Mouse (Mus musculus): ENCODE data around the gene Klhl3. TPM values are rescaled to one million over a fixed set of nuclear protein-coding genes. Genes with fewer than 3 reads are reported as not detected.

Klhl3 gene
- polyA plus RNA-seq, 1 experiment from 2014 or later: 3.2 TPM

- WGBS: 65% methylated on average over 14 of the region's 14 CpGs
- peak; percentile 77 for DNase-seq (ENCODE audit: low spot score)
Measured at GRCm38 (mm10) chr13:58012067-58012925, 101.1 kb downstream of the Klhl3 start.

GRCm38 (mm10) chr13:58011526-58011925 lies 101.9 kb downstream of the Klhl3 start:
- WGBS: 82% methylated on average over 2 of the region's 2 CpGs
- no peaks in the 10 kb centered on the region for H3K9me3 ChIP-seq (ENCODE audit: control insufficient read depth, low read length)
- no peak overlapping the region for H3K27ac ChIP-seq (replicated peaks; ENCODE audit: low read depth, low read length)
- no peak overlapping the region for H3K4me2 ChIP-seq (ENCODE audit: low read depth, low read length)
- H3K4me3 ChIP-seq (ENCODE audit: low read depth, low read length): no peak overlapping the region
- H3K9ac ChIP-seq (ENCODE audit: low read depth, low read length): no peak overlapping the region
- H3K4me1 ChIP-seq (ENCODE audit: control insufficient read depth, insufficient read depth, low read length): no peaks in the 10 kb centered on the region
- DNase-seq (ENCODE audit: low spot score): no peak
- H3K27me3 ChIP-seq (replicated peaks; ENCODE audit: control insufficient read depth, insufficient read depth, low read length): no peaks in the 10 kb centered on the region
- no peaks in the 10 kb centered on the region for H3K36me3 ChIP-seq (ENCODE audit: control insufficient read depth, insufficient read depth, low read length)
- ATAC-seq (ENCODE audit: low read depth): no peak

More at GRCm38 (mm10) chr13:58012067-58012925, 101.1 kb downstream of the Klhl3 start:
- Histone ChIP-seq H3K36me3 (ENCODE audit: control insufficient read depth, insufficient read depth, low read length) (no peaks in the 10 kb centered on the region), H3K4me3 (ENCODE audit: low read depth, low read length) (no peak overlapping the region), H3K27me3 (replicated peaks; ENCODE audit: control insufficient read depth, insufficient read depth, low read length) (no peaks in the 10 kb centered on the region), H3K4me1 (ENCODE audit: control insufficient read depth, insufficient read depth, low read length) (no peaks in the 10 kb centered on the region), H3K9me3 (ENCODE audit: control insufficient read depth, low read length) (no peaks in the 10 kb centered on the region), H3K9ac (ENCODE audit: low read depth, low read length) (no peak overlapping the region), H3K4me2 (ENCODE audit: low read depth, low read length) (no peak overlapping the region), H3K27ac (replicated peaks; ENCODE audit: low read depth, low read length) (no peak overlapping the region)
- peak; percentile 56 for ATAC-seq (ENCODE audit: low read depth)

- no peaks in the 10 kb centered on the region for H3K27me3 ChIP-seq (replicated peaks; ENCODE audit: control insufficient read depth, insufficient read depth, low read length)
- no peaks in the 10 kb centered on the region for H3K36me3 ChIP-seq (ENCODE audit: control insufficient read depth, insufficient read depth, low read length)
- no peaks in the 10 kb centered on the region for H3K9me3 ChIP-seq (ENCODE audit: control insufficient read depth, low read length)
- H3K4me3 ChIP-seq (ENCODE audit: low read depth, low read length): no peak overlapping the region
- no peak overlapping the region for H3K27ac ChIP-seq (replicated peaks; ENCODE audit: low read depth, low read length)
- DNase-seq (ENCODE audit: low spot score) (no peak), ATAC-seq (ENCODE audit: low read depth) (no peak)
- no peak overlapping the region for H3K4me2 ChIP-seq (ENCODE audit: low read depth, low read length)
- WGBS: 84% methylated on average over 7 of the region's 7 CpGs
- no peak overlapping the region for H3K9ac ChIP-seq (ENCODE audit: low read depth, low read length)
- H3K4me1 ChIP-seq (ENCODE audit: control insufficient read depth, insufficient read depth, low read length): no peaks in the 10 kb centered on the region
Measured at GRCm38 (mm10) chr13:58010416-58010815, 103.0 kb downstream of the Klhl3 start.

GRCm38 (mm10) chr13:58009275-58009674 lies 104.1 kb downstream of the Klhl3 start:
- DNase-seq (ENCODE audit: low spot score) (no peak), ATAC-seq (ENCODE audit: low read depth) (no peak)
- Histone ChIP-seq H3K4me1 (ENCODE audit: control insufficient read depth, insufficient read depth, low read length) (no peaks in the 10 kb centered on the region), H3K27ac (replicated peaks; ENCODE audit: low read depth, low read length) (no peak overlapping the region), H3K36me3 (ENCODE audit: control insufficient read depth, insufficient read depth, low read length) (peaks cover 3% of the 10 kb centered on the region; the same call in 1 of the 2 replicates), H3K27me3 (replicated peaks; ENCODE audit: control insufficient read depth, insufficient read depth, low read length) (no peaks in the 10 kb centered on the region), H3K4me3 (ENCODE audit: low read depth, low read length) (no peak overlapping the region), H3K9ac (ENCODE audit: low read depth, low read length) (no peak overlapping the region), H3K9me3 (ENCODE audit: control insufficient read depth, low read length) (no peaks in the 10 kb centered on the region), H3K4me2 (ENCODE audit: low read depth, low read length) (no peak overlapping the region)
- WGBS: 75% methylated on average over 13 of the region's 13 CpGs

GRCm38 (mm10) chr13:58008038-58008364 lies 105.4 kb downstream of the Klhl3 start:
- H3K36me3 ChIP-seq (ENCODE audit: control insufficient read depth, insufficient read depth, low read length): peaks cover 9% of the 10 kb centered on the region; the same call in 1 of the 2 replicates
- DNase-seq (ENCODE audit: low spot score) (no peak), ATAC-seq (ENCODE audit: low read depth) (no peak; the same call in 1 of the 2 replicates)
- no peak overlapping the region for H3K4me3 ChIP-seq (ENCODE audit: low read depth, low read length)
- peaks cover under 1% of the 10 kb centered on the region; the same call in 1 of the 2 replicates for H3K4me1 ChIP-seq (ENCODE audit: control insufficient read depth, insufficient read depth, low read length)
- H3K27me3 ChIP-seq (replicated peaks; ENCODE audit: control insufficient read depth, insufficient read depth, low read length): no peaks in the 10 kb centered on the region
- no peak overlapping the region for H3K27ac ChIP-seq (replicated peaks; ENCODE audit: low read depth, low read length)
- H3K9ac ChIP-seq (ENCODE audit: low read depth, low read length): no peak overlapping the region
- H3K9me3 ChIP-seq (ENCODE audit: control insufficient read depth, low read length): no peaks in the 10 kb centered on the region
- 80% methylated on average over 5 of the region's 5 CpGs for WGBS
- H3K4me2 ChIP-seq (ENCODE audit: low read depth, low read length): no peak overlapping the region

GRCm38 (mm10) chr13:58007256-58008037 lies 105.9 kb downstream of the Klhl3 start:
- H3K9ac ChIP-seq (ENCODE audit: low read depth, low read length): no peak overlapping the region
- no peak for ATAC-seq (ENCODE audit: low read depth)
- H3K4me3 ChIP-seq (ENCODE audit: low read depth, low read length): no peak overlapping the region
- DNase-seq (ENCODE audit: low spot score): no peak
- H3K4me1 ChIP-seq (ENCODE audit: control insufficient read depth, insufficient read depth, low read length): peaks cover 3% of the 10 kb centered on the region; the same call in 1 of the 2 replicates
- H3K9me3 ChIP-seq (ENCODE audit: control insufficient read depth, low read length): no peaks in the 10 kb centered on the region
- no peaks in the 10 kb centered on the region for H3K27me3 ChIP-seq (replicated peaks; ENCODE audit: control insufficient read depth, insufficient read depth, low read length)
- H3K4me2 ChIP-seq (ENCODE audit: low read depth, low read length): no peak overlapping the region
- H3K36me3 ChIP-seq (ENCODE audit: control insufficient read depth, insufficient read depth, low read length): peaks cover 9% of the 10 kb centered on the region; the same call in 1 of the 2 replicates
- no peak overlapping the region for H3K27ac ChIP-seq (replicated peaks; ENCODE audit: low read depth, low read length)
- 61% methylated on average over 15 of the region's 16 CpGs for WGBS

- H3K9me3 ChIP-seq (ENCODE audit: control insufficient read depth, low read length): no peaks in the 10 kb centered on the region
- H3K36me3 ChIP-seq (ENCODE audit: control insufficient read depth, insufficient read depth, low read length): peaks cover 9% of the 10 kb centered on the region; the same call in 1 of the 2 replicates
- H3K27me3 ChIP-seq (replicated peaks; ENCODE audit: control insufficient read depth, insufficient read depth, low read length): no peaks in the 10 kb centered on the region
- H3K27ac ChIP-seq (replicated peaks; ENCODE audit: low read depth, low read length): no peak overlapping the region
- ATAC-seq (ENCODE audit: low read depth): no peak
- H3K9ac ChIP-seq (ENCODE audit: low read depth, low read length): no peak overlapping the region
- H3K4me2 ChIP-seq (ENCODE audit: low read depth, low read length): no peak overlapping the region
- H3K4me1 ChIP-seq (ENCODE audit: control insufficient read depth, insufficient read depth, low read length): peaks cover 3% of the 10 kb centered on the region; the same call in 1 of the 2 replicates
- 86% methylated on average over 3 of the region's 3 CpGs for WGBS
- no peak for DNase-seq (ENCODE audit: low spot score)
- no peak overlapping the region for H3K4me3 ChIP-seq (ENCODE audit: low read depth, low read length)
Measured at GRCm38 (mm10) chr13:58001792-58002191, 111.6 kb downstream of the Klhl3 start.

- ATAC-seq (ENCODE audit: low read depth): no peak
- H3K9me3 ChIP-seq (ENCODE audit: control insufficient read depth, low read length): no peaks in the 10 kb centered on the region
- H3K9ac ChIP-seq (ENCODE audit: low read depth, low read length): no peak overlapping the region
- 76% methylated on average over 11 of the region's 11 CpGs for WGBS
- no peaks in the 10 kb centered on the region for H3K4me1 ChIP-seq (ENCODE audit: control insufficient read depth, insufficient read depth, low read length)
- H3K36me3 ChIP-seq (ENCODE audit: control insufficient read depth, insufficient read depth, low read length): no peaks in the 10 kb centered on the region
- no peak overlapping the region for H3K4me2 ChIP-seq (ENCODE audit: low read depth, low read length)
- no peak overlapping the region for H3K4me3 ChIP-seq (ENCODE audit: low read depth, low read length)
- DNase-seq (ENCODE audit: low spot score): no peak
- H3K27me3 ChIP-seq (replicated peaks; ENCODE audit: control insufficient read depth, insufficient read depth, low read length): no peaks in the 10 kb centered on the region
- no peak overlapping the region for H3K27ac ChIP-seq (replicated peaks; ENCODE audit: low read depth, low read length)
Measured at GRCm38 (mm10) chr13:57996536-57996935, 116.9 kb downstream of the Klhl3 start.
